Mouse (Mus musculus): ENCODE results near the gene Hivep2.

Hivep2 gene

DNA sequence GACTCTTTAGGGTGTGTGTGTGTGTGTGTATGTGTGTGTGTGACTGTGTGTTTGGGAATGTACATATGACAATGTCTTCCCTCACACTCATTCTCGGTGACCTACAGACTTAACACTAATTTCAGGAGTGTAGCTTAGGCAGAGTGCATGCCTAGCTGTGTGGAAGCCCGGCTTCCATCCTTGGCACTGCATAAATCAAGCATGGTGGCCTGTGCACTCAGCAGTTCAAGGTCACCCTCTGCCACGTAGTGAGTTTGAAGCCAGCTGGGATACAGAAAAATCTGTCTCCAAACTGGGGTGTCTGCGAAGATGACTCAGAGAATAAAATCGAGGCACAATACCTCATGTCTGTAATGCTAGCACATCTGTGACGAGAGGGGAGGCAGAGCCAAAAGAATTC, 115.0 kb downstream of the Hivep2 start:
- no peak for DNase-seq (ENCODE audit: low spot score in 2 of 2)

DNA sequence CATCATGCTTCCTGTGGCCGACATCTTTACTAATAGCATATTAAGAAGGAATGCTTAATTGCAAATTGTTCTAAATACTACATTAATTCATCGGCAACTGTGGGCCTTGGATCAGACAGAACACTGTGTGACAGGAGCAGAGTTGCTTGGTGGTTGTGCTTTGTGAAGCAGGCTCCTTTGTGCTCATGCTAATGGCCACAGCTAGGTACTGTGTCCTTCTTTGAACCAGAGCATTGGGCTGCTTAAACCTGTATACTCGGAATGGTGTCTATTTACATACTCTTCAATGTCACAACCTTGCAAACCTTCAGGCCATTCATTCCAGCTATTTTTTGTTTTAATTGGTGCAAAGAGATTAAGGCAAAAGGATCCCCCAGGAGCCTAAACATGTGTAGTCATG, 115.9 kb downstream of the Hivep2 start:
- no peak for DNase-seq (ENCODE audit: low spot score in 2 of 2)

DNA sequence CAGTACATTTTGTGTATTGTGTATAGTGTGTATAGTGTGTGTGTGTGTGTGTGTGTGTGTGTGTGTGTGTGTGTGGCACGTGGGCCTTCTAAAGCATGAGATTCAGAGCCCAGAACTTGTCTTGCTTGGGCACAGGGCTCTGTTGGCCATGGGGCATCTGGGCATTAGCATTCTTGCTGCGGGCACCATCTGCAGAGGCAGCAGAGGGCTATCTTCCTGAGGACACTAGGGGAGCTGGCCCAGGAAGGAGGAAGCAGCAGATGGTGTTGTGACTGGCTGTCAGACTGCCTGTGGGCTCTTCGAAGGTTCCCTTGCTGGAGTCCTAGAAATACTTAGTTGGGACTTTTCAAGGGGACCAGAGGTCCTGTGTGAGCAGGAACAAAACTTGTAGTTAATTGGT, 116.4 kb downstream of the Hivep2 start:
- DNase-seq (ENCODE audit: low spot score in 2 of 2): no peak

DNA sequence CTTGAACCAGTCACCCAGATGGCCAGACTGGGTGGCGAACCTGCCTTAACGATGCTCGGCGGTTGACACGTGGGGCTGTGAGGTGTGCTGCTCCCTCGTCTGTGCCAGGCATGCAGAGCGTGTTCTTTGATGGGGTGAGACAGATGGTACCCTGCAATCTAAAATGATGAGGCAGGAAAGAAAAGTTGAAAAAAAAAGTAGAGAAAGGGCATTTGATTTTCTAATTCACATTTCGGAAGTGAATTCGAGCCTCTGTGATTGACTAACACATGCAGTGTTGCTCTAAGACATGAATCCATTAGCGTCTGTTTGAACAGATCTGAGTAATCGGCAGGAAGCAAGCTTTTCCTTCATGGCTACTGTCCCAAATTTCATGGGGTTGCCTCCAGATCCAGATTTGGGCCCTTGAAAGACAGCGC, 119.4 kb downstream of the Hivep2 start:
- DNase-seq (ENCODE audit: low spot score in 2 of 2): no peak

DNA sequence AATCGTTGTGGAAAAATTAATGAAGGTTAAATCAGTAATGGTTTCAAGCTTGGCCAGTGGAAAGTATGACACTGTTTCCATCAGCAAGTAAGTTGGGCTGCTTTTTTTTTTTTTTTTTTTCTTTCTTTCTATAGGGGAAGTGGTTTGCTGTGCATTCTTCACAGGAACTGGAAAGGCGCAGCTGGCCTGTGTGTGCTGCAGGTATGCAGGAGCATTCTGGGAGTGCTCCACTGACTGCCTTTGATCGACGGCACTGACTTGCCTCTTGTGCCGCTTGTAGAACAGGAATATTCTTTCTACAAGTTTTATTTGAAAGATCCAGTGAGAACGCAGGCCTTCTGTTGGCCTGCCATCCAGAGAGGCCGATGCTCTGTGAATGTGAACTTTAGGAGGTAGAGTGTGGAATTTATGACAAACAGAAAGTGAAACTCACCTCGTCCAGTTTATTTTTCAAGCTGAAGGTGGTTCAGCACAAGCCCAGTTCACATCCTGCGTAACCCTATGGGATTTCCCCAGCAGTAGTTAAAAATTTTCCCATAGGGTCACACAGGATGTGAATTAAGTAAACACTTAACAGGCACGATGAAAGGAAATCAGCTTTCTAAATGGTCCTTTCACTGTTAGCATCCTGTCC, 120.1 kb downstream of the Hivep2 start:
- no peak for DNase-seq (ENCODE audit: low spot score in 2 of 2)

DNA sequence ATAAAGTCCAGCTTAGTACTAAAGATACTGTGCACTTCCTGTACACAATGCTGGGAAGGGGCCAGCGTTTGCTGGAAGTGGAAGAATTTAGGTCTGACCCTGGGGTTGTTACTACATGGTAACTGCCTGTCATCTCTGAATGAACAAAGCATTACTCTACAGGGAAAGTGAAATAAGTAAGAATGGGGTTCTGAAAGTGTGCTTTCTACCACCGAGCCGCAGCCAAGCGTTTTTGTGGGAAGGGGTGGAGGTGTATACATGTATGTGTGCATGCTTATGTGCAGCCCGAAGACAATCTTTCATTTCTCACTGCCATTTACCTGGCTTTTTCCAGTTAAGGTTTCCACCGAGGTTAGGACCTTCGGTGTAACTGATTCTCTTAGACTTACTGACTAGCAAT, 121.4 kb downstream of the Hivep2 start:
- no peak for DNase-seq (ENCODE audit: low spot score in 2 of 2)

DNA sequence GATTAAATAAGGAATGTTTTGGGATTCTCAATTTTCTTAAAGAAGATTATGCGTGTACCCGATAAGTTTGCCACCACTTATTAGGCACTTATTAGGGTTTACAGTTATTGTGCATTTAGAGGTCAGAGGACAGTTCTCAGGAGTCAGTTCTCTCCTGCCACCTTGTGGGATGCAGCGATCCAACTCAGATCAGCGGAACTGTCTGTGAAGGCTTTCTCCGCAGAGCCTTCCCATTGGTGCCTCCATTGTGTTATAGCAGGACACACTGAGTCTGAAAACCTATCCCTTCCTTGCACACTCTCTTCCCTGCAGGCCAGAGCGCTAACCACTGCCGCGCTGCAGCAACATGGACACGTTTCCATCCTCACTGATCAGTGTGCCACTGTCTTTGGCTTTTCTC, 123.6 kb downstream of the Hivep2 start:
- DNase-seq (ENCODE audit: low spot score in 2 of 2): no peak

DNA sequence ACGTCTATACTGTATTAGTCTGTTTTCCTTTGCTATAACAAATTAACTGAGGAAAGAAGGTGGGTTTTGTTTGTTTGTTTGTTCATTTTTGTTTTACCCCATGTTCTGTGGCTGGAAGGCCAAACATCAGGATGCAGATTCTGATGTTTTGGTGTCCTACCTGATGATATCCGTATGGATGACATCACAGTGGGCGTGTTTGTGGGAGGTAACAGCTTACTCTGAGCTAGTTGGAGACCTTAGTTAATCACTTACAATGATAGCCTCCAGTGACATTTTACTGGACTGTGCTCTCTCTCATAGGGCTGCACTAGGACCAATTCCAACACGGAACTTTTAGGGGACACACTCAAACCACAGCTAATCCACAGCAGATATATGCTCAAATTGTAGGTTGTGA, 128.2 kb downstream of the Hivep2 start:
- no peak for DNase-seq (ENCODE audit: low spot score in 2 of 2)

DNA sequence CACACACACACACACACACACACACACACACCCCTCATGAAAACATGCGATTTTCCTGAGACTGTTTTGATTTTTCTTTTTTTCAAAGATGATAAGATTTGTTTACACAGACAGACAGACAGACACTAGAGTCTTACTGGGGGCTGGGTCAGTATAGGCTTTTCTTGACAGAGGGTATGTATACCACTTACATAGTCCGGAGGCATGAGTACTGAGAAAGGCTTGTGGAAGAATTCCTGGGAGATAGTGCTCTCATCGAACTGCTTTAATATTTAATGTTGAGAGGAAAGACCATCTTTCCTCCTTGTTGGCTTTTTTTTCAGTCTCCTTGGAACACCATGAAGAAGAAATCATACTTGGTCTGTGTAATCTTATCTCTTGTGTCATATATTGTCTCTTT, 130.2 kb downstream of the Hivep2 start:
- DNase-seq (ENCODE audit: low spot score in 2 of 2): no peak

DNA sequence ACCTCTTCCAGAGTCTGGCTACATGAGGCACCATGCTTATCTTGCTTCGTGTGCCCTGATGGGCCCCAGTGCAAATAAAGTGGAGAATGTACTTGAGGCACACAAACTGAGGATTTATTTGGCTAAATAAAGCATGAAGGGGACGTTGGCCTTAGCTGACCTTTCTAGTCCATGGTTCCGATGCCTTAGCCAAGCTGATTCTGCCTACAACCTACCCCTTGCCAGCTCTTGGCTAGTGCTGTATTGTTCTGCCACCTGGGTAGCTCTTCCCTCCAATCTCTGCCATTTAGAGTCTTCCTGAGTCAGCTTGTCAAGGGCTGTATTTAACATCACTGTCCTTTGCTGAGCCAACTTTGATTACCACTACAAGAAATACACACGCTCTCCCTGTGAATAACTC, 133.3 kb downstream of the Hivep2 start:
- no peak for DNase-seq (ENCODE audit: low spot score in 2 of 2)

DNA sequence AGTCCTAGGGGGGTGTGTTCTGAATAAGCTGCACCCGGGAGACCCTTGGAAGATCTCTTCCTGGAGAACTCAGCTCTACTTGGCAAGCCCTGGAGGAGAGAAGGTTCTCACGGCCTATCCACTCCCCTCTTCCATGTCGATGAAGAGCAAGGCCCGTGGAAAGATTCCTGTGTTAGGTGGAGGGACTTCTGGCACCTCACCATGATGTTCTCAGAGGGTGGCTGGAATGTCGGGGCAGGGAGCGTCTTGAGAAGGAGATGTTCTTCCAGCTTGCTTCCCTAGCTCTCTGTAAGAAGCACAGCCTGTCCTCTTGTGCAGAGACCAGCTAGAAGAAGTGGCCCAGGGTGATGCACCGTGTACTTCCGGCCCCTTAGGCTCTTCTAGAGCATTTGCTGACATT, 134.2 kb downstream of the Hivep2 start:
- DNase-seq (ENCODE audit: low spot score in 2 of 2): no peak

DNA sequence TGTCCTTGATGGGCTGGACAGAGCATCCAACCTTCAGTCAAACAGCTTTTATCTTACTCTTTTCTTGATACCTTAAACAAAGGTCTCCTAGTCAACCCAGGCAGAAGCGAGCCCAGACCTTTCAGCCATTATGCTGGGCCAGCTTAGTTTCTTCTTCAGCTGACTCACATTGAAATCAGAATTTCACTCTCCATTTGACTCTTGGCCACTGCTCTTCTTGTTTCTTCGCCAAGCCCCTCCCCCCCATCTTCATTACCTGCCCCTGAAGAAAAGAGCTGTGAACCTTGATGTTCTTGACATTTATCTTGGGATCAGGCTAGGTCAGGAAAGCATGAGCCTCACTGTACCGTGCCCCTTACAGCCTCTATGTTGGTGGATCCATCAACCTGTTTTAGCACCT, 135.0 kb downstream of the Hivep2 start:
- DNase-seq (ENCODE audit: low spot score in 2 of 2): no peak

DNA sequence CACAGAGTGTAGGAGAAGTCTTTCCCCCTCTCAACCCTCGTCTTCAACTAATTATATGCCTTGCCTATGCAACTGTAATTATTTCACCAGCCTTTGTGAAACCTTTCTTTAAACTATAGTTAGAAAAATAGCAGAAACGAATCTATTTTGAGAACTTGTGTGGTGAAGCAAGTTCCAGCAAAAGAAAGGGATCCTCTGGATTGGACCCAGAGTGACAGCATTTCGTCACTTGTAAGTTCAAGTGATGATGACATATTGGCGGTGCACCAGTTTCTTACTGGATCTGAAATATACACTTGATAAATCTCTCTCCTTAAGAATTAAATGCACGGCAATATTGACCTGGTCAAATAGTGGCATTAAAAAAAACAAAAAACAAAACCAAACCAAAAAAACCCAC, 136.1 kb downstream of the Hivep2 start:
- no peak for DNase-seq (ENCODE audit: low spot score in 2 of 2)

DNA sequence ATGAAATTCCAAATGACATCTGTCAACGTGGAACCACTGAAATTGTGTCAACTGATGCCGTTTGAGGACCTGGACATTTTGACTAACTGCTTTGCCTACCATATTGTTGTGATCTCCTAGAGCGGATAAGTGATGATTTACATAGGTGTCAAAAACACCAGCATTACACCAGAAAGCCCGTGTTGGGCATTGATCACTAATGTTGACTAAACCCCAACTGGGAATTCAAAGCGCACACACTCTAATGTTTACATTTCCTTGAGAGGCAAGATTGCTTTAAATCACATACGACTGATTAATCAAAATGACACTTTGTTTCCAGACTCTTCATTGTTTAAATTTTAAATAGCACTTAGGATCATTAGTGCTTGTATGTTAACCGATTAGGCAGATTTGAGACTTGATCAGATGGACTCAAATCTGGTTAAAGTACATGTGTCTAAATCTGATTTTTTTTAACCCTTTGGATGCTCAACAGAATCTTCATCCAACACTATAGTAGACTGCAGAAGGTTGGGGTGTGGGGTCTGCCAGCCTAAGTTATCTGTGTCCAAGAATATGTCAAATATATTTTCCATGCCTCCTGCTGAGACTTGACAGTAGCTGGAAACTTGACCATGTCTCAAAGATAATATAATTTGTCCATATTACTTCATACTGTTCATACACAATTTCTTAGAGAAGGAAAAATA, 142.3 kb downstream of the Hivep2 start:
- DNase-seq (ENCODE audit: low spot score in 2 of 2): no peak

DNA sequence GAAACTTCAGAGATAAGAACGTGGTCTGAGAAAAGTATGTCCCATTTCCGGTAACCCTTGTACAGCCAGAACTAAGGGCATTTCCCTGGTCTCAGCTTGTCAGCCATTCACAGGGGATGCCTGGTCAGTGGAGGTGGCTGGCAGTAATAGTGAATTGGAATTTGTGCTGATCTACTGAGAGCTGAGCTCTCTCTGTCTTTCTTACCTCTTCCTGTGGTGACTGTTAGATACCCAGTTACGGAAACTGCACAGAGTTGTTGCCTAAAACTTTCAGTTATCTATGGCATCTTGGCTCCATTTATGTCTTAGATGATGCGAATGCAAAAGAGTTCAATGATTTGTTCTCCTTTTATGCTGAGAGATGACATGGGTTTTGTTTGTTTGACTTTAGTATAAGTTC, 150.0 kb downstream of the Hivep2 start:
- no peak for DNase-seq (ENCODE audit: low spot score in 2 of 2)

DNA sequence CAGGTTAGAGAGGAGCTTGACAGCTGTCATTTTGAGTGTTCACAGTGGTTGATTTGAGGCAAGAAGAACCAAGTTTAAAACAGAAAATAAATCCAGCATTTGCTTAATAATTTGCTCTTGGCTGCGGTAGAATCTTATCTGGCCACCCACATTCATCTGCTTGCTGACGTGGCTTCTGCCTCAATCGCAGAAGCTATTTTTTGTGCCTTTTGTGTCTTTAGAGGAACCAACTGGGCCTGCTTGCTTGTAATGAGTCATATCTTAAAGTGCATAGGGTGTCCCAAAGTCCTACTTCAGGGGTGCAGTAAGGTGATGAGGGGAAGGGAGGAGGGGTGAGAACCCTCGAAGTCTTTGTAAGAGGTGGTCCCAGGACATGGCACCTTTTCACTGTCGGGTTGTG, 151.1 kb downstream of the Hivep2 start:
- DNase-seq (ENCODE audit: low spot score in 2 of 2): peak in 1 of 2 experiments; percentile 60

DNA sequence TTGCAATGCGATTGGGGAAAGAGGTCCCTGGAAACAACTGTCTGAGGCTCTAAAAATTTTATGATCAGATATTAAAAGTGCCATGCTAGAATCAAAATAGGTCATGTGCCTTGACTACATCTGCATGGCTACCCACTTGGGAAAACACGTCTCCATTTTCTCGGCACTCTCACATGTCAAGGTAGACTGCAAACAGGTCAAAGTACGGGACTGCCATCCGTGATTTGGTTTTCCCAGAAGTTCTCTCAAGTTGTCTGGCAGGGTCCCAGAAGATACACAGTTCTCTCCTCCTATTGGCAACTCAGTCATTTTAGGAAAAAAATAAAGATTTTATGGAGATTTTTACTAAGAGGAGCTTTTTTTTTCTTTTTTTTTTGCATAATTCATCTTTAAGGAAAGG, 153.3 kb downstream of the Hivep2 start:
- no peak for DNase-seq (ENCODE audit: low spot score in 2 of 2)

DNA sequence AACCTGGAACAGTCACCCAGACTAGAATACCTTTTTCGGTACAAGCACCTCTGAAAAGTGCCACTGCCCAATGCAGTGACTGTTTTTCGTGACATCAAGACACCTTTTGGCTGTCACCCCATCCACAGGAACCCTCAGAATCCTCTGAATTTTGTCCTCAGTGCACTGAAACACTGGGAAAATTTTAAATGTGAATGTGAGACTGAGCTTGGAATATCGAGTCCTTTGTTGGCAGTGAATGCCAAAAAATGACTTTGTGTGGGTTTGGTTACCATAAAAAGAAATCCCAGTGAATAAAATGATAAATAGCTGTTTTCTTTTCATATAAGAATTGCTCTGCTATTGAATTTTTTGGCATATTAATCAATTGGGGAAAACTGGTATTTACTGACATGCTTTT, 154.6 kb downstream of the Hivep2 start:
- DNase-seq (ENCODE audit: low spot score in 2 of 2): no peak

DNA sequence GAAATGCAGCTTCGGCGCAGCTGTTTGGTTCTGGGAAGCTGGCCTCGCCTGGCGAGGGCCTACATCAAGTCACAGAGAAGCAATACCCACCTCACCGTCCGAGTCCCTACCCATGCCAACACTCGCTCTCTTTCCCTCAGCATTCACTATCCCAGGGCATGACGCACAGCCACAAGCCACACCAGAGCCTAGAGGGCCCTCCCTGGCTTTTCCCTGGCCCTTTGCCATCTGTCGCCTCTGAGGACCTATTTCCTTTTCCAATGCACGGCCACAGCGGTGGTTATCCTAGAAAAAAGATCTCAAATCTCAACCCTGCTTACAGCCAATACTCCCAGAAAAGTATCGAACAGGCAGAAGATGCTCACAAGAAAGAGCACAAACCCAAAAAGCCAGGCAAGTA, 162.0 kb downstream of the Hivep2 start:
- no peak for DNase-seq (ENCODE audit: low spot score in 2 of 2)

DNA sequence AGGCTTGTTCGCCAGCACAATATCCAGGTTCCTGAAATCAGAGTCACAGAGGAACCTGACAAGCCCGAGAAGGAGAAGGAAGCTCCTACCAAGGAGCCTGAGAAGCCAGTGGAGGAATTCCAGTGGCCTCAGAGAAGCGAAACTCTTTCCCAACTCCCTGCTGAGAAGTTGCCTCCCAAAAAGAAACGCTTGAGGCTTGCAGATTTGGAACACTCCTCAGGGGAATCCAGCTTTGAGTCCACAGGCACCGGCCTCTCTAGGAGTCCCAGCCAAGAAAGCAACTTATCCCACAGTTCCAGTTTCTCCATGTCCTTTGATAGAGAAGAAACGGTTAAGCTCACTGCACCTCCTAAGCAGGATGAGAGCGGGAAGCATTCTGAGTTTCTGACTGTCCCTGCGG, 164.4 kb downstream of the Hivep2 start:
- DNase-seq (ENCODE audit: low spot score in 2 of 2): no peak

DNA sequence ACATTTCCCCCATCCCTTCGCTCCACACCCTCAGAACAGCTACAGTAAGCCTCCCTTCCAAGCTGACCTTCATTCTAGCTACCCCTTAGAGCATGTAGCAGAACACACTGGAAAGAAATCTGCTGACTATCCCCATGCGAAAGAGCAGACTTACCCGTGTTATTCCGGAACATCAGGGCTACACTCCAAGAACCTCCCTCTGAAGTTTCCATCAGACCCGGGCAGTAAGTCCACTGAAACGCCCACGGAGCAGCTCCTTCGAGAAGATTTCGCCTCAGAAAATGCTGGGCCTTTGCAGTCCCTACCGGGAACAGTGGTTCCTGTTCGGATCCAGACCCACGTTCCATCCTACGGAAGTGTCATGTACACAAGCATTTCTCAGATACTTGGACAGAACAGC, 165.4 kb downstream of the Hivep2 start:
- peak in 1 of 2 experiments; percentile 42 for DNase-seq (ENCODE audit: low spot score in 2 of 2)

DNA sequence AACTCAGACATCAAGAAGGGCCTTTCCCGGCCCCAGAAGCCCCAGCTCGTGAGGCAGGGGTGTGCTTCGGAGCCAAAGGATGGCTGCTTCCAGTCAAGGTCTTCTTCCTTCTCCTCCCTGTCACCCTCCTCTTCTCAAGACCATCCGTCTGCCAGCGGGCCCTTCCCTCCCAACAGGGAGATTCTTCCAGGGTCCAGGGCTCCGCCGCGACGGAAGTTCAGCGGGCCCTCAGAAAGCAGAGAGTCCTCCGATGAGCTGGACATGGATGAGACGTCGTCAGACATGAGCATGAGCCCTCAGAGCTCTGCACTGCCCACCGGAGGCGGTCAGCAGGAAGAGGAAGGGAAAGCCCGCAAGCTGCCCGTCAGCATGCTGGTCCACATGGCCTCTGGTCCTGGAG, 166.2 kb downstream of the Hivep2 start:
- no peak for DNase-seq (ENCODE audit: low spot score in 2 of 2)

DNA sequence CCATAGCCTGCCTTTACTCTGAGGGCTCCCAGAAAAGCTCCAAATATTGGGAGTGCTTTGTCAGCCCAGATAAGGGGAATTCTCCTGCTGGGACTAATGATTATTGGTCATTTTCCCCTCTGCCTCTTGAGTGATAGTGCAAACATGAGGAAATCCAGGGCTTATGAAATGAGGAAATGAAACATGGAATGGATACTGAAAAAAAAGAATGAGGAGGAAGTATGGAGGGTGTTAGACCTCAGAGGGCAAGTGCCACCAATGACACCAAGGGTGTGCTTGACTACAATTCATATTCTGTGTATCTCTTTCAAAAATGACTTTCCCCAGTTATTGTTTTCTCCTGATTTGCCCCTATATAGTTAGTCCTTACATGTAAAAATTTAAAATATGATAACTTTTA, 167.1 kb downstream of the Hivep2 start:
- DNase-seq (ENCODE audit: low spot score in 2 of 2): no peak

DNA sequence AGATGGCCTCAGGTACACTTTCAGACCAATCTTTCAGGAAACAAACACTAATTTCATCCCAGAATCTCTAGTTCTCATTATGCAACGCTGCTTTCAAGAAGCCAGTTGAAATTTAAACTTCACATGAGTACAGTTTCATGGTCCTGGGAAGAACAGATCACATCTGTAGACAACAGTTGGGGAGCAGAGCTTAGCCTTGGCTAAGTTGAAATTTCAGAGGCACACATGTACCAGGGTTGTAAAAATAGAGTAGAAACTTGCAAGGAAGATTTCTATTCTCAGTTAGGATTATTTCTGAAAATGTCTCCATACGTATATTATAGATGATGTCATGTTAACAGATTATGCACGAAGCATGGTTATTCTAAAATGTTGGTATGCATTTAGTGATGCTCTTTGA, 172.8 kb downstream of the Hivep2 start:
- DNase-seq (ENCODE audit: low spot score in 2 of 2): no peak

Data from frontal cortex, postnatal 36 days (tissue).